Mouse (Mus musculus) hindbrain, postnatal 0 days (tissue): Measurements from ENCODE around the gene Tti1. TPM values are rescaled to one million over a fixed set of nuclear protein-coding genes. Genes with fewer than 3 reads are reported as not detected.

Source experiments
- ATAC-seq: fragments of 200-750 bp; cut with Nextera tagmentation; 2 replicates; pipeline ENCODE4 v1.8.0; 2017; ENCODE audit warnings: mild to moderate bottlenecking, moderate TSS enrichment, moderate library complexity
- DNase-seq: peaks from one replicate; pipeline ENCODE4 v3.0.0-alpha.2; 2015; ENCODE audit warnings: low spot score
- H3K27ac ChIP-seq: fragments of 300-500 bp; sonication (generic); 2 replicates; pipeline ENCODE4 v1.5.1; 2014; ENCODE audit warnings: mild to moderate bottlenecking
- H3K27me3 ChIP-seq: fragments of 300-500 bp; sonication (generic); 2 replicates; pipeline ENCODE4 v1.6.1; 2014; ENCODE audit warnings: low read length, mixed read lengths; ENCODE audit not compliant: insufficient read depth
- H3K36me3 ChIP-seq: fragments of 300-500 bp; sonication (generic); 2 replicates; pipeline ENCODE4 v1.6.1; 2014; ENCODE audit warnings: low read length, mixed read lengths; ENCODE audit not compliant: insufficient read depth
- H3K4me1 ChIP-seq: fragments of 300-500 bp; sonication (generic); 2 replicates; pipeline ENCODE4 v1.6.1; 2014; ENCODE audit warnings: antibody characterized with exemption, low read length, mixed read lengths; ENCODE audit not compliant: insufficient read depth
- H3K4me2 ChIP-seq: fragments of 300-500 bp; sonication (generic); 2 replicates; pipeline ENCODE4 v1.6.1; 2014; ENCODE audit warnings: low read depth, mild to moderate bottlenecking, low read length, moderate library complexity, mixed read lengths
- H3K4me3 ChIP-seq: fragments of 300-500 bp; sonication (generic); 2 replicates; pipeline ENCODE4 v1.5.1; 2014; ENCODE audit warnings: low read length
- H3K9ac ChIP-seq: fragments of 300-500 bp; sonication (generic); replicated peaks from 2 replicates; pipeline ENCODE4 v1.6.1; 2014; ENCODE audit warnings: mild to moderate bottlenecking, low read length, moderate library complexity, mixed read lengths
- H3K9me3 ChIP-seq: fragments of 300-500 bp; sonication (generic); 2 replicates; pipeline ENCODE4 v1.6.1; 2016; ENCODE audit warnings: low read length, mixed read lengths
- CTCF ChIP-seq: IDR thresholded peaks from 2 replicates; pipeline ENCODE4 v1.5.1; 2016; ENCODE audit warnings: antibody characterized with exemption, control low read depth, low read depth
- WGBS: fragments of 180-500 bp; shearing (Covaris S2); extraction: QIAGEN DNeasy Blood & Tissue Kit; methylation state at CpG from one replicate; pipeline ENCODE4 v1.1.7; 2014; 5-methylcytosine and 5-hydroxymethylcytosine counted together
- polyA plus RNA-seq: library from polyadenylated mRNA; unstranded; fragments of >200 nt; fragmentation: Nextera tagmentation; extraction: Ambion mirVana; gene quantifications from 2 replicates; pipeline ENCODE4 v1.2.1, GENCODE M21; 2015
- total RNA-seq: library from RNA; depleted of rRNA; stranded (reverse); fragments of >200 nt; gene quantifications from 2 replicates; pipeline ENCODE4 v1.2.3, GENCODE M21; 2014; rRNA removed

Gene Tti1
- total and polyA plus RNA-seq, 2 experiments from 2014 or later: 9.5 to 18.2 TPM

DNA sequence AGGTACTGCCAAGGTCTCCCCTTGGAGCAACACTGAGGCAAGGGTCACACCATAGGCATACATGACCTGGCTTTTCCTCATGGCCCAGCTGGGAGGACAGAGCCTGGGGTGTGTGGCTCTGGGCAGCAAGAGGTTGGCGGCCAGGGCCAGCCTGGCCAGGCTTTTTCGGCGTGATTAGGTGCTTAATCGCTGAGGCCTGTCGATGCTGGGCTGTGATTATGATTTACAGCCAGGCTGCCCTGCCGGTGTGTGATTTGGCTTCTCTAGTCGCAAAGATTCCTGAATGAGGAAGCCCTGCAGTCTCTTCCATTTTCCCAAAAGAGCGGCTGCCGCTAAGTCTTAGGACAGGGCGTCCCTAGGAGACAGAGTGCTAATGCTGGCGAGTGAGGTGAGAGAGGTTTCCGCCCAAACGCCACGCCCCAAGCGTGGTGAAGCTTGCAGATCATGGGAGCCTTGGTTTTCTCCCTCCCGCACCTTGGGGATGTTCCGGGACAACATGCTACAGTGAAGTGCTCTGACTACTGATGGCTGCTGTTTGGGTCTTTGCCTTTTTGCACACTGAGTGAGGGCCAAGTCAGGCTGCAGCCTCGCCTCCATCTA, 87.5 kb downstream of the Tti1 start:
- Histone ChIP-seq H3K9ac (no peak overlapping the region), H3K4me2 (peak overlapping the region; percentile 0; the same call in 1 of the 2 replicates), H3K4me1 (peaks cover 21% of the 10 kb centered on the region), H3K27me3 (no peaks in the 10 kb centered on the region), H3K36me3 (no peaks in the 10 kb centered on the region), H3K9me3 (no peaks in the 10 kb centered on the region), H3K27ac (0 out of 2 replicates have a peak overlapping the region, but pooled peaks have one; percentile 11), H3K4me3 (no peak overlapping the region)
- 9% methylated on average over 18 of the region's 18 CpGs for WGBS
- DNase-seq: peak; percentile 30
- no peak for TF ChIP-seq CTCF
- ATAC-seq: no peak

DNA sequence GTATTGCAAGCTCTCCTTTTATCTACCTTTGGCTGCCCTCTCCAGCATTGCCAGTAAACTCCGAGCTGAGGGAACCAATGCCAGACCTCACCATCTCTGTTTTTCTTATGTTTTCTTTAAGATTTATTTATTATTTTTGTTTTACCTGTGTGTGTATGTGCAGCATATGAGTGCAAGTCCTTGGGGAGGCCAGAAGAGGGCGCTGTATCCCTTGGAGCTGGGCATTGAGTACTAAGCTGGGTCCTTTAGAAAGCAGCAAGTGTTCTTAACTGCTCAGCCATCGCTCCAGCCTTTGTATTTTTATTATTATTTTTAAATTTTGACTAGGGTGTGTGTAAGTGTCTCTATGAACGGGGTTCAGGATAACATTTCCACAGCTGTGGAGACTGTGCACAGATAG, 91.6 kb downstream of the Tti1 start:
- H3K27ac ChIP-seq: no peak overlapping the region
- H3K36me3 ChIP-seq: no peaks in the 10 kb centered on the region
- ATAC-seq (no peak), DNase-seq (no peak)
- no peak overlapping the region for H3K9ac ChIP-seq
- peaks cover 8% of the 10 kb centered on the region for H3K4me1 ChIP-seq
- peak; percentile 26; the same call in 1 of the 2 replicates for TF ChIP-seq CTCF
- H3K4me2 ChIP-seq: no peak overlapping the region
- no peaks in the 10 kb centered on the region for H3K9me3 ChIP-seq
- no peaks in the 10 kb centered on the region for H3K27me3 ChIP-seq
- 91% methylated on average over 4 of the region's 4 CpGs for WGBS
- H3K4me3 ChIP-seq: no peak overlapping the region

DNA sequence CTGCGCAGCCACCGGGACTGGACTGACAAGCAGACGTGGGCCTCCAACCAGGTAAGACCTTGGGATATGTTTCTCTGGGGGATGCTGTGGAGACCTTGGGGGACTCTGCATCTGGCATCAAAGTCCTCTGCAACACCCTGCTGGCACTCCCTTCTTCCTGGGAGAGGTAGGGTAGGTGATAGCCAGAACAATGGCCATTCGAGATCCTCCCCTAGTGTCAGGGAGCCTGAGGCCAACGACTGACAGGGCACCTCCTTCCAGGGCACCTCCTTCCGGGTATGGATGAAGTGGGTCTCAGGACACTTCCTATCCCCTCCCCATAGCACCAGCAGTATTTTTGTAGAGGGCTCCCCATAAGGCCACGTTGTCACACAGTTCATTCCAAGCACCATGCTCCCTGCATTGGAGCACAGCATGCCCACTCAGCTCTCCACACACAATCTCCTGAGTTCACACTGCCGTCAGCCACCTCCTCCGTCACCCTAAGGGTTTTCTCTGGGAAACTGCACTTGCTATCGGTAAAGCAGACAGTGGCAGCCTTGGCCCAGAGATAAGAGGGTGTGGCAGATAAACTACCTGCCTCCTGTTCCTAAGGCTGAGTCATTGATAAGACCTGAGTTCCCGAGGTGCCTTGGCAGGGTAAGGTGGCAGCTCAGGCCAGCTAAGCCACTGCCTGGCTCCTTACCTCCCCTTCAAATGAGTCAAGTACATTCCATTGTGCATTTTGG, 92.6 kb downstream of the Tti1 start:
- no peak for TF ChIP-seq CTCF
- Histone ChIP-seq H3K9ac (no peak overlapping the region), H3K4me3 (no peak overlapping the region), H3K27me3 (no peaks in the 10 kb centered on the region), H3K27ac (no peak overlapping the region), H3K4me2 (no peak overlapping the region), H3K36me3 (no peaks in the 10 kb centered on the region), H3K4me1 (0 out of 2 replicates have a peak, but pooled peaks cover 2% of the 10 kb centered on the region), H3K9me3 (no peaks in the 10 kb centered on the region)
- ATAC-seq: no peak
- no peak for DNase-seq
- WGBS: 72% methylated on average over 11 of the region's 11 CpGs

DNA sequence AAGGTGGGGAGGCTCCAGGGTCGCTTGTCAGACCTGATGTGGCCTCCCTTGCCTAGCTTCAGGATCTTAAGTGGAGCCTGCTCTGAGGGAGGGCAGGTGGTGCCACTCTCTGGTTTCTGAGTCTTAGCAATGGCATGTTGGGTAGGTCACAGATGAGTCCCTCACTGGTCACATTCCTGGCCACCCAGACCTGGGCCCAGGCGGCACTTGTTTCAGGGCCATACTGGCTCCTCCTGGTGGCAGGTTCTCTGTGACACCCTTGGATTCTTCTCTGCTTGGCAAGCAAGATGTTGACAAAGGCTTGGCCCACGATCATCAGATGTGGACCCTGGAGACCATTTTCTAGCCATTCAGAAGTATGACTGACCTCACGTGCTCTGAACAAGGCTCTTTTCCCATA, 95.6 kb downstream of the Tti1 start:
- WGBS: 71% methylated on average over 4 of the region's 4 CpGs

More for the DNA sequence above, 95.6 kb downstream of the Tti1 start:
- Histone ChIP-seq H3K4me1 (no peaks in the 10 kb centered on the region), H3K27me3 (no peaks in the 10 kb centered on the region), H3K27ac (no peak overlapping the region), H3K9ac (no peak overlapping the region), H3K36me3 (no peaks in the 10 kb centered on the region), H3K9me3 (no peaks in the 10 kb centered on the region), H3K4me2 (no peak overlapping the region), H3K4me3 (no peak overlapping the region)
- ATAC-seq: no peak
- DNase-seq: no peak
- peak; percentile 47 for TF ChIP-seq CTCF

Other genes with a start within 250 kb of the Tti1 start
- gene Vstm2l, start 113.8 kb downstream of the Tti1 start, total RNA-seq: 318 and 326 TPM in 2 replicates
- gene Vstm2l, start 113.8 kb downstream of the Tti1 start, polyA plus RNA-seq: 46.4 TPM in 2 replicates
- gene Rprd1b, start 64 bp upstream of the Tti1 start, total RNA-seq: 26.3 and 31.3 TPM in 2 replicates
- gene Rprd1b, start 64 bp upstream of the Tti1 start, polyA plus RNA-seq: 19.8 and 20.4 TPM in 2 replicates
- gene Tgm2, start 118.0 kb upstream of the Tti1 start, total RNA-seq: 13.6 and 14.4 TPM in 2 replicates
- gene Tgm2, start 118.0 kb upstream of the Tti1 start, polyA plus RNA-seq: 6.5 and 7.1 TPM in 2 replicates
- 6.0 and 7.8 TPM in 2 replicates for gene D630003M21Rik, start 200.8 kb upstream of the Tti1 start, total RNA-seq
- gene D630003M21Rik, start 200.8 kb upstream of the Tti1 start, polyA plus RNA-seq: 1.8 and 2.3 TPM in 2 replicates
- not detected in 2 replicates for gene Bpi, start 229.7 kb upstream of the Tti1 start, total RNA-seq
- gene Bpi, start 229.7 kb upstream of the Tti1 start, polyA plus RNA-seq: not detected in 2 replicates